Mouse (Mus musculus): ENCODE measurements at regions not wholly inside any gene's neighbourhood (a gene's known extent, or its start where the extent isn't known, plus 50 kb on each side); places are given as distances from the start of the nearest gene placed in this dataset.
A peak's percentile ranks its signal among the peaks of the same experiment; 100 is the strongest.

- intact Hi-C loops (cut with DNase I), result no loop called here
- no peak for DNase-seq (ENCODE audit: low spot score in 2 of 2)
Observed at GRCm38 (mm10) chr1:23163371-23163935, 61.4 kb upstream of the 4933415F23Rik start.

GRCm38 (mm10) chr1:23162766-23163165 lies 60.7 kb upstream of the 4933415F23Rik start:
- intact Hi-C loops (cut with DNase I), result no loop called here
- DNase-seq (ENCODE audit: low spot score in 2 of 2), result no peak

Small RNAs in the stretch of these regions (microRNA-seq; reads per million reads assigned to microRNA genes)
- gene Mir30a (5,086 reads per million, percentile 91 among the genes with 10 or more reads in this experiment), gene Mir30c-2 (279 reads per million, percentile 66 among the genes with 10 or more reads in this experiment)
